Mouse (Mus musculus) right cerebral cortex, postnatal 4 days (tissue): ENCODE measurements around the gene Arhgap15.

ENCODE experiments used
- DNase-seq: peaks from one replicate; pipeline ENCODE4 v3.0.0-alpha.2; 2022

The Arhgap15 gene

GRCm38 (mm10) chr2:44121162-44121561 is 372.5 kb downstream of the Arhgap15 start:
- DNase-seq, result no peak

GRCm38 (mm10) chr2:44123246-44123645 is 374.6 kb downstream of the Arhgap15 start:
- no peak for DNase-seq

GRCm38 (mm10) chr2:44124093-44124492 is 375.5 kb downstream of the Arhgap15 start:
- DNase-seq, result no peak

GRCm38 (mm10) chr2:44124683-44125082 is 376.1 kb downstream of the Arhgap15 start:
- no peak for DNase-seq

GRCm38 (mm10) chr2:44126044-44126695 is 377.5 kb downstream of the Arhgap15 start:
- DNase-seq, result no peak

GRCm38 (mm10) chr2:44129533-44129932 is 380.9 kb downstream of the Arhgap15 start:
- no peak for DNase-seq

- no peak for DNase-seq
These were observed 382.6 kb downstream of the Arhgap15 start for GRCm38 (mm10) chr2:44131271-44131670.

GRCm38 (mm10) chr2:44134796-44135195 is 386.2 kb downstream of the Arhgap15 start:
- DNase-seq, result no peak

- no peak for DNase-seq
These were observed 391.8 kb downstream of the Arhgap15 start for GRCm38 (mm10) chr2:44140455-44140854.

- DNase-seq, result no peak
These were observed 393.5 kb downstream of the Arhgap15 start for GRCm38 (mm10) chr2:44142152-44142551.

GRCm38 (mm10) chr2:44142611-44143010 is 394.0 kb downstream of the Arhgap15 start:
- no peak for DNase-seq

- no peak for DNase-seq
These were observed 397.7 kb downstream of the Arhgap15 start for GRCm38 (mm10) chr2:44146124-44146981.

- DNase-seq, result no peak
These were observed 398.9 kb downstream of the Arhgap15 start for GRCm38 (mm10) chr2:44147486-44147885.

GRCm38 (mm10) chr2:44147971-44148370 is 399.3 kb downstream of the Arhgap15 start:
- no peak for DNase-seq

- no peak for DNase-seq
These were observed 400.0 kb downstream of the Arhgap15 start for GRCm38 (mm10) chr2:44148550-44149100.

- no peak for DNase-seq
These were observed 403.7 kb downstream of the Arhgap15 start for GRCm38 (mm10) chr2:44152301-44152700.

- no peak for DNase-seq
These were observed 411.7 kb downstream of the Arhgap15 start for GRCm38 (mm10) chr2:44160358-44160757.

GRCm38 (mm10) chr2:44165789-44166188 is 417.2 kb downstream of the Arhgap15 start:
- no peak for DNase-seq

GRCm38 (mm10) chr2:44166716-44167115 is 418.1 kb downstream of the Arhgap15 start:
- DNase-seq, result no peak

GRCm38 (mm10) chr2:44184476-44184875 is 435.9 kb downstream of the Arhgap15 start:
- no peak for DNase-seq

GRCm38 (mm10) chr2:44190749-44191148 is 442.1 kb downstream of the Arhgap15 start:
- DNase-seq, result no peak

- DNase-seq, result no peak
These were observed 443.4 kb downstream of the Arhgap15 start for GRCm38 (mm10) chr2:44192058-44192457.

GRCm38 (mm10) chr2:44215506-44215905 is 466.9 kb downstream of the Arhgap15 start:
- peak; percentile 22 for DNase-seq

GRCm38 (mm10) chr2:44217811-44218210 is 469.2 kb downstream of the Arhgap15 start:
- DNase-seq, result no peak
